Mouse (Mus musculus) bone marrow macrophage, adult 2 months (primary cell): ENCODE measurements around the gene Eepd1.

ENCODE experiments used
- CTCF ChIP-seq: IDR thresholded peaks from 2 replicates; pipeline ENCODE4 v1.5.1; 2012; ENCODE audit warnings: low read depth, mild to moderate bottlenecking, low read length, moderate library complexity
- POLR2A ChIP-seq: IDR thresholded peaks from 2 replicates; pipeline ENCODE4 v1.6.1; 2012; ENCODE audit warnings: mild to moderate bottlenecking, low read depth, low read length, borderline replicate concordance

GRCm38 (mm10) chr9:25532105-25532504 lies 50.8 kb downstream of the Eepd1 start:
- TF ChIP-seq POLR2A (no peak), CTCF (no peak)
